Mouse (Mus musculus): ENCODE measurements around the gene Sergef. TPM values are rescaled to one million over a fixed set of nuclear protein-coding genes. Genes with fewer than 3 reads are reported as not detected.
"Not testable (repeated sequence)": the region's sequence is repeated elsewhere in the genome, so short reads cannot be mapped to it uniquely, and the experiment has no call there.

The Sergef gene
- polyA plus RNA-seq, 1 experiment from 2014 or later, result 34.5 TPM

- H3K9me3 ChIP-seq; H3K9ac ChIP-seq; H3K27me3 ChIP-seq; H3K36me3 ChIP-seq; ATAC-seq (ENCODE audit: low FRiP score); H3K4me1 ChIP-seq (replicated peaks); H3K4me3 ChIP-seq; H3K27ac ChIP-seq; H3K4me2 ChIP-seq: not testable (repeated sequence)
- WGBS, result 52% methylated on average over 5 of the region's 5 CpGs
These were observed 10.6 kb upstream of the Sergef start for GRCm38 (mm10) chr7:46650231-46650630.

DNA sequence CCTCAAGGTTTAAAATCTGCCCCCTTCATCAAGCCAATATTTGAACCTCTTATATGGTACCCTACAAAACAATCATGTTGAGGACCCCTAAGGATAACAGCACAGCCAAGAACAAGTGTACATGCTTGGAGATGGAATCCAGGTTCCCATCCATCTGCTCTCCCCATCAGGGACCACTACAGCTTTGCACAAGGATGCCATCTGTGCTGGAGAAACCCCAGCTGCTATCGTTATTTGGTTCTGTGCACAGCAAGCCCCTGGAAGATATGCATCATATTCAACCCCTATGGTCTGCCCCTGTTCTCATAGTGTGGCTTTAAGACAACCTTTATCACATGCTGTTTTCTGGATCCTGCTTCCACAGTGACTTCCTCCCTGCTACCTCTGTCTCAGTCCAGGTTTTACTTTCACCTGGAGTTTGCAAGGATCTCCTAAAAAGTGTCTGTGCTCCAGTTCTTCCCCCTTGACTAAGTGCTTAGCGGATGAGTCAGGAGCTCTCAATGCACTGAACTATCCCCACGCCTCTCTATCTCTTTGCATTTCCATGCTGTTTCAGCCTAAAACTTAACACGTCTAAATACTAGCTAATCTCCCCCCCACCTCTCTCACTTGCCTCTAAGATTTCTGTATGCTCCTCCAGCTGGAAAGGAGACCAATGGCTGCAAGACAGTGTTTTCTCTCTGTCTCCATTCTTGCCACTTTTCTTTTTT lies 9.0 kb upstream of the Sergef start:
- no peak overlapping the region for H3K9ac ChIP-seq
- no peak for ATAC-seq (ENCODE audit: low FRiP score)
- H3K27me3 ChIP-seq, result peaks cover 7% of the 10 kb centered on the region; the same call in 1 of the 2 replicates
- 75% methylated on average over 4 of the region's 4 CpGs for WGBS
- H3K4me3 ChIP-seq, result no peak overlapping the region
- H3K4me2 ChIP-seq, result no peak overlapping the region
- H3K9me3 ChIP-seq, result no peaks in the 10 kb centered on the region
- H3K36me3 ChIP-seq, result no peaks in the 10 kb centered on the region
- no peak overlapping the region for H3K27ac ChIP-seq
- no peaks in the 10 kb centered on the region for H3K4me1 ChIP-seq (replicated peaks)

DNA sequence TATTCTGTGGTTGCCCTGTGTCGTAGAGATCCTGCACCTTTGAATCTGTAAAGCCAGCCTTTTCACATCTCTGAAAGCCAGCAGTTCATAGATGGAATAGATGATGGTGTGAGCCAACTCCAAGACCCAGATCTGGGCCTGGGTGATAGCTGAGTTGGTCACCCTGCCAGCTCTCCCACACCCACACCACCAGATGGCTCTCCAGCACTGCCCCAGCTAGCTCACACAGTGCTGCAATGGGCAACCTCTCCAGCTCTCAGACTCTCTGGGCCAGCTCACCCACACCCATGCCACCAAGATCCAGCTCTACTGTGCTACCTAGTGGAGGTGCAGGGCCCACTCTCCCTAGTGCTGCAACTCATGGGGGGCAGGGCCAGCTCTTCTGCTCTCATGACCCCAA lies 3.6 kb upstream of the Sergef start:
- ATAC-seq (ENCODE audit: low FRiP score), result no peak
- no peak overlapping the region for H3K9ac ChIP-seq
- no peaks in the 10 kb centered on the region for H3K36me3 ChIP-seq
- H3K4me2 ChIP-seq, result no peak overlapping the region
- H3K4me3 ChIP-seq, result no peak overlapping the region
- peaks cover 19% of the 10 kb centered on the region for H3K27me3 ChIP-seq
- 93% methylated on average over 1 of the region's 1 CpGs for WGBS
- peaks cover 20% of the 10 kb centered on the region for H3K4me1 ChIP-seq (replicated peaks)
- H3K9me3 ChIP-seq, result no peaks in the 10 kb centered on the region
- H3K27ac ChIP-seq, result no peak overlapping the region

- Histone ChIP-seq H3K27ac (peak overlapping the region; percentile 92), H3K27me3 (peaks cover 14% of the 10 kb centered on the region), H3K4me2 (peak overlapping the region; percentile 86), H3K4me1 (replicated peaks) (peaks cover 32% of the 10 kb centered on the region), H3K4me3 (peak overlapping the region; percentile 67), H3K9me3 (no peaks in the 10 kb centered on the region), H3K9ac (peak overlapping the region; percentile 87), H3K36me3 (no peaks in the 10 kb centered on the region)
- ATAC-seq (ENCODE audit: low FRiP score), result peak; percentile 50; the same call in 1 of the 2 replicates
- WGBS, result 11% methylated on average over 17 of the region's 17 CpGs
These were observed 455 bp upstream of the Sergef start for GRCm38 (mm10) chr7:46640062-46640461.

DNA sequence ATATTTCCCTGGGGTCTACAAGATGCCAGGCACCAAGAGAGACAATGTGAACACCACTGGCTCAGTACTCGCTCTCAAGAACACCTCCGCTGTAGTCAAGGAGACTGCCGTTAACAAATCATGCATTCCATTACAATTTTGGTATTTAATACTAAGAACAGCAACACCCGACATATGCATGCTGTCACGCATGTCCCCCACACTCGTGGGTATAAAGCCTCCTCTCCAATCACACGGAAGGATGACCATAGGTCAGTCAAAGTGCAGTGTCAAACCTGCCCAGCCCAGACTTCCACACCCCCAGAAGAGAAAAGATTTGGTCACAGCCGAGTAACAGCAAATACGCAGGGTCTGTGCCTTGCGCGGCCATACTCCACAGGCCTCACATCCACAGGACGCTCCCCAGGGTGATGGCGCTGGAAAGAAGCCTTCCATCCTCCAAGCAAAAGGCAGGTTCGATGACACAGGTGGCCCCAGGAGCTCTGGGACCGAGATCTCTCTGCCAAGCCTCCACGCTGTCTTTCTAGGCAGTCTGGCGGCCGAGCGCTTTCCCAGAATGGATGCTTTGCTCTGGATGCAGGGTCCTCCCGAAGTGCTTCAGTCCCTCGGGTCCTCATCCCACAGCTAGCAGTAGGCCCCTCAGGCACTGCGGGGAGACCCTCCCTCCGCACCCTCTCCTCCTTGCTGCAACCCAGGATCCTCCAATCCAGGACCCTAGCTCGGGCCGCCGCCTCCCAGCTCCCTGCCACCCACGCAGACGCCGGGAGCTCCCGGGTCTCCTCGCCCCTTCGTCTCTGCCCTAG lies 517 bp downstream of the Sergef start:
- Histone ChIP-seq H3K27me3 (peaks cover 14% of the 10 kb centered on the region), H3K9ac (peak overlapping the region; percentile 87), H3K4me2 (peak overlapping the region; percentile 86), H3K4me1 (replicated peaks) (peaks cover 32% of the 10 kb centered on the region), H3K9me3 (no peaks in the 10 kb centered on the region), H3K36me3 (peaks cover 9% of the 10 kb centered on the region), H3K27ac (peak overlapping the region; percentile 92), H3K4me3 (peak overlapping the region; percentile 67)
- 6% methylated on average over 32 of the region's 32 CpGs for WGBS
- peak; percentile 59 for ATAC-seq (ENCODE audit: low FRiP score)

GRCm38 (mm10) chr7:46628375-46628975 lies 11.1 kb downstream of the Sergef start:
- ATAC-seq (ENCODE audit: low FRiP score), result no peak

GRCm38 (mm10) chr7:46623979-46624378 lies 15.6 kb downstream of the Sergef start:
- Histone ChIP-seq H3K4me3 (no peak overlapping the region), H3K27me3 (no peaks in the 10 kb centered on the region), H3K4me1 (replicated peaks) (peaks cover 3% of the 10 kb centered on the region; the same call in 1 of the 2 replicates), H3K4me2 (no peak overlapping the region), H3K9me3 (no peaks in the 10 kb centered on the region), H3K36me3 (peaks cover 49% of the 10 kb centered on the region), H3K27ac (peak overlapping the region; percentile 30), H3K9ac (no peak overlapping the region)
- no peak for ATAC-seq (ENCODE audit: low FRiP score)
- 36% methylated on average over 2 of the region's 3 CpGs for WGBS

More at GRCm38 (mm10) chr7:46628375-46628975, 11.1 kb downstream of the Sergef start:
- WGBS, result 37% methylated on average over 8 of the region's 8 CpGs
- H3K36me3 ChIP-seq, result peaks cover 52% of the 10 kb centered on the region
- no peak overlapping the region for H3K9ac ChIP-seq
- no peak overlapping the region for H3K4me3 ChIP-seq
- H3K27me3 ChIP-seq, result no peaks in the 10 kb centered on the region
- H3K27ac ChIP-seq, result no peak overlapping the region
- peaks cover 4% of the 10 kb centered on the region; the same call in 1 of the 2 replicates for H3K4me1 ChIP-seq (replicated peaks)
- no peak overlapping the region for H3K4me2 ChIP-seq
- H3K9me3 ChIP-seq, result no peaks in the 10 kb centered on the region

DNA sequence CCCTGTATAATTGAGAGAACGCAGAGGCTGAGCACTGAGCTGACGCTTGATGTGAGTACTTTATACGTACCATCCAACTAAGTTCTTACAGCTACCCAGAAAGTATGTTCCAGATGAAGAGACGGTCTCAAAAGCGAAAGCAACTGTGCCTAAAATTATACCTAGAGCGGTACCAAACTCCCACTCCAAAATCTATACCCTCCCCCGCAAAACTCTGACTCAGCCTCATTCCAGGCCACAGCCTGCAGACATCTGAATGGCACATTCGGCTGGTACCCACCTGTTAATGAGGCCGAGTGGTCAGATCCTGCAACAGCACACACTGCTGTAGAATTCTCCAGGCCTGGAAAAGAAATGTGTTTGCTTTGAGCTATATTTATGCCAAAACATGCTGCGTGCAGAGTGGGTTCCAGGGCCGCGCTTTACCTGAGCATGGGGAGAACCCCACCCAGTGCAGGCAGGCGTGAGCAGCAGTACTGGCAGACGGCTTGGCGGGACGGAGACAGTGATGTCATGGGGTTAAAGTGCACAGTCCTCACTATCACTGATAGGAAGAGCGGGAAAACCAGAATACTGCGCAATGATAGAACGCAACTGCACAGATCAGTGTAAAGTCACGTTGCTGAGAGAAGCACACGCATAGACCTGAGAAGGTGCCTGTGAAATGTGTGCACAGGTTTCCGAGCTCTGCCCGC lies 21.0 kb downstream of the Sergef start:
- H3K27ac ChIP-seq, result no peak overlapping the region
- H3K9ac ChIP-seq, result no peak overlapping the region
- H3K4me3 ChIP-seq, result no peak overlapping the region
- no peak for ATAC-seq (ENCODE audit: low FRiP score)
- no peaks in the 10 kb centered on the region for H3K4me1 ChIP-seq (replicated peaks)
- H3K36me3 ChIP-seq, result peaks cover 70% of the 10 kb centered on the region
- no peaks in the 10 kb centered on the region for H3K27me3 ChIP-seq
- WGBS, result 94% methylated on average over 23 of the region's 23 CpGs
- H3K9me3 ChIP-seq, result no peaks in the 10 kb centered on the region
- no peak overlapping the region for H3K4me2 ChIP-seq

DNA sequence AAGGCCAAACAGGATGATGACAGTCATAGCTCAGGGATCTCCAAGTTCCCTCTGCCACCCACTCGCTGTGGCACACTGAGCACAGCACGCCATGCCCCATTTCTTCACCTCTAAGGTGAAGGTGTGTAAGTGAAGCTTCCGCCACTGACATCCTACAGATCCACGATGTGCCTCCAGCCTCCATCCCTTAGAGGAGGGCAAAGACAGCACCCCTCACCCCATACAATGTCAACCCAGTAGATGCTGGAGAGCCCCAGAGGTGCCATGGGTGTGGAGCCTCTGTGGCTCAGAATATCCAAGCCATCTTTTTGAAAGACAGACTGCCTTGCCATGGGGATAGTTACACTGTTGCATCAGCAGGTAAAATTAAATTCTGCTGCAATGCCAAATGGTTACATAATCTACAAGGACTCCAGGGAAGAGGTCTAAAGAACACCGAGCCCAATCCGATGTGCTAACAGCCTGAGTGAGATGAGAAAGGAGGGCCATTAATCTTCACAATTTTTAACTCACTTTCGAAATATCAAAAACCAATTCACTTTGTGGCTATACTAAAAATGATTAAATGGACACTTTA lies 23.1 kb downstream of the Sergef start:
- WGBS, result 93% methylated on average over 7 of the region's 7 CpGs
- Histone ChIP-seq H3K9ac (no peak overlapping the region), H3K4me3 (no peak overlapping the region), H3K4me1 (replicated peaks) (no peaks in the 10 kb centered on the region), H3K4me2 (no peak overlapping the region), H3K36me3 (peaks cover 84% of the 10 kb centered on the region), H3K9me3 (no peaks in the 10 kb centered on the region), H3K27ac (no peak overlapping the region), H3K27me3 (no peaks in the 10 kb centered on the region)
- ATAC-seq (ENCODE audit: low FRiP score), result no peak

DNA sequence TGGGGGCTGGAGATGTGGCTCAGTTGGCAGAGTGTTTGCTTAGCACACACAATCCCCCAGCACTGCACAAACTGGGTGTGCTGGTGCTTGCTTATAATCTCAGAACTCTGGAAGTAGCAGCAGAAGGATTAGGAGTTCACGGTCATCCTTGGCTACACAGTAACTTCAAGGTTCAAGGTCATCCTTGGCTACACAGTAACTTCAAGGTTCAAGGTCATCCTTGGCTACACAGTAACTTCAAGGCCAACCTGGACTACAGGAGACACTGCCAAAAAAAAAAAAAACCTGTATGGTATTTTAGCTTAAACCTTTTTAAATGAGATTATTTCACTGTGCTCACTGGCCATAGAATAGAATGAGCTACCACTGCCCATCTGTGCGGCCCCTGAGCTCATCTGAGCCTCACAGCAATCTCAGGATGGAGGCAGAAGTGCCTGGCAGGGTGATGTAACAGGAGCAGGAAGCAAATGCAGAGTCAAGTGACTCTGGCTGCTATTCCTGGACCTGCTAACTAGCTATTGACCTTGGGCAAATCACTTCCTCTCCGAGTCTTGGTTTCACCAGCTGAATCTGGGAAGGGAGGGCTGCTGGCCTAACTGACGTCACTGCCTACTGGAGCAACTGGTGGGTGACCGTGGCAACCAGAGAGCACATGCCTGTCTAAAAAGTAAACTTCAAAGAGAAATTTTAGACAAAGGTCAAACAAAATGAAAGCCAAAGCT lies 24.2 kb downstream of the Sergef start:
- no peaks in the 10 kb centered on the region for H3K4me1 ChIP-seq (replicated peaks)
- H3K27ac ChIP-seq, result no peak overlapping the region
- ATAC-seq (ENCODE audit: low FRiP score), result no peak
- no peak overlapping the region for H3K4me3 ChIP-seq
- H3K9ac ChIP-seq, result no peak overlapping the region
- 68% methylated on average over 5 of the region's 5 CpGs for WGBS
- H3K27me3 ChIP-seq, result no peaks in the 10 kb centered on the region
- peaks cover 74% of the 10 kb centered on the region for H3K36me3 ChIP-seq
- no peaks in the 10 kb centered on the region for H3K9me3 ChIP-seq
- H3K4me2 ChIP-seq, result no peak overlapping the region

DNA sequence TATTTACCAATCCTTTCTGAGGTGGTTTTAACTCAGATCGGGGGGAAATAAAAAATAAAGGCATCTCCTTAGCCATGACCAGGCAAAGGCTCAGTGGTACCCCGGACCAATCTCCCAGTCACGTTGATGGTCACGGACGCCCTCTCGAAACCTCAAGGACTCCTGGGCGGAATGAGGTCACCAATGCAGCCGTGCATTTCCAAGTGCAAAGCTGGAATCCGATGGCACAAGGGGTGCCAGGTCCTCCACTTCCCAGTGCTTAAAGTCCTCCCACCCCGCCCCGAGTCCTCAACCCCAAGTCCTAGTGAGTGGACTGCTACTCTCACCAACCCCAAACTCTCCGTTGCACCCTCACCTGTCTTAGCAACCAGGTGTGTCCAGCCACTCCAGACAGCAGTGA lies 25.3 kb downstream of the Sergef start:
- no peaks in the 10 kb centered on the region for H3K27me3 ChIP-seq
- H3K27ac ChIP-seq, result no peak overlapping the region
- no peak overlapping the region for H3K9ac ChIP-seq
- 94% methylated on average over 12 of the region's 12 CpGs for WGBS
- no peaks in the 10 kb centered on the region for H3K9me3 ChIP-seq
- no peak for ATAC-seq (ENCODE audit: low FRiP score)
- H3K36me3 ChIP-seq, result peaks cover 67% of the 10 kb centered on the region
- H3K4me1 ChIP-seq (replicated peaks), result no peaks in the 10 kb centered on the region
- no peak overlapping the region for H3K4me3 ChIP-seq
- no peak overlapping the region for H3K4me2 ChIP-seq

All from hindbrain, embryonic 13.5 days (tissue).